Mouse (Mus musculus): ENCODE measurements at regions not wholly inside any gene's neighbourhood (a gene's known extent, or its start where the extent isn't known, plus 50 kb on each side); places are given as distances from the start of the nearest gene placed in this dataset.

- Histone ChIP-seq H3K4me3 (no peak overlapping the region), H3K27me3 (no peaks in the 10 kb centered on the region), H3K9me3 (no peaks in the 10 kb centered on the region), H3K36me3 (no peaks in the 10 kb centered on the region), H3K27ac (no peak overlapping the region), H3K4me2 (no peak overlapping the region), H3K9ac (no peak overlapping the region), H3K4me1 (no peaks in the 10 kb centered on the region)
- no peak for ATAC-seq (ENCODE audit: insufficient number of reproducible peaks, insufficient read depth, low FRiP score, low TSS enrichment, low read depth)
- 85% methylated on average over 8 of the region's 8 CpGs for WGBS
These were observed 553.6 kb upstream of the Tmpo start for GRCm38 (mm10) chr10:91734691-91735090.

GRCm38 (mm10) chr10:91732007-91732589 lies 551.0 kb upstream of the Tmpo start:
- Histone ChIP-seq H3K9me3 (no peaks in the 10 kb centered on the region), H3K4me3 (no peak overlapping the region), H3K36me3 (no peaks in the 10 kb centered on the region), H3K9ac (no peak overlapping the region), H3K27ac (no peak overlapping the region), H3K27me3 (no peaks in the 10 kb centered on the region), H3K4me2 (no peak overlapping the region), H3K4me1 (no peaks in the 10 kb centered on the region)
- no peak for ATAC-seq (ENCODE audit: insufficient number of reproducible peaks, insufficient read depth, low FRiP score, low TSS enrichment, low read depth)
- 72% methylated on average over 9 of the region's 9 CpGs for WGBS

- no peak for ATAC-seq (ENCODE audit: insufficient number of reproducible peaks, insufficient read depth, low FRiP score, low TSS enrichment, low read depth)
- Histone ChIP-seq H3K4me2 (no peak overlapping the region), H3K27me3 (no peaks in the 10 kb centered on the region), H3K36me3 (no peaks in the 10 kb centered on the region), H3K4me1 (no peaks in the 10 kb centered on the region), H3K9me3 (no peaks in the 10 kb centered on the region), H3K27ac (no peak overlapping the region), H3K4me3 (no peak overlapping the region), H3K9ac (no peak overlapping the region)
- WGBS: 80% methylated on average over 6 of the region's 6 CpGs
These were observed 548.9 kb upstream of the Tmpo start for GRCm38 (mm10) chr10:91730062-91730461.

- Histone ChIP-seq H3K4me2 (no peak overlapping the region), H3K9ac (no peak overlapping the region), H3K27me3 (no peaks in the 10 kb centered on the region), H3K27ac (no peak overlapping the region), H3K4me3 (no peak overlapping the region), H3K4me1 (no peaks in the 10 kb centered on the region), H3K36me3 (no peaks in the 10 kb centered on the region), H3K9me3 (no peaks in the 10 kb centered on the region)
- 91% methylated on average over 9 of the region's 9 CpGs for WGBS
- ATAC-seq (ENCODE audit: insufficient number of reproducible peaks, insufficient read depth, low FRiP score, low TSS enrichment, low read depth): no peak
These were observed 538.7 kb upstream of the Tmpo start for GRCm38 (mm10) chr10:91719561-91720371.

GRCm38 (mm10) chr10:91716604-91717003 lies 535.5 kb upstream of the Tmpo start:
- Histone ChIP-seq H3K4me3 (no peak overlapping the region), H3K9ac (no peak overlapping the region), H3K4me2 (no peak overlapping the region), H3K9me3 (no peaks in the 10 kb centered on the region), H3K36me3 (no peaks in the 10 kb centered on the region), H3K4me1 (no peaks in the 10 kb centered on the region), H3K27me3 (no peaks in the 10 kb centered on the region), H3K27ac (no peak overlapping the region)
- WGBS: 83% methylated on average over 7 of the region's 7 CpGs
- ATAC-seq (ENCODE audit: insufficient number of reproducible peaks, insufficient read depth, low FRiP score, low TSS enrichment, low read depth): no peak

GRCm38 (mm10) chr10:91714648-91715047 lies 533.5 kb upstream of the Tmpo start:
- ATAC-seq (ENCODE audit: insufficient number of reproducible peaks, insufficient read depth, low FRiP score, low TSS enrichment, low read depth): no peak
- Histone ChIP-seq H3K27me3 (no peaks in the 10 kb centered on the region), H3K4me1 (no peaks in the 10 kb centered on the region), H3K4me3 (no peak overlapping the region), H3K4me2 (no peak overlapping the region), H3K9ac (no peak overlapping the region), H3K36me3 (no peaks in the 10 kb centered on the region), H3K9me3 (no peaks in the 10 kb centered on the region), H3K27ac (no peak overlapping the region)
- WGBS: 80% methylated on average over 3 of the region's 3 CpGs

- Histone ChIP-seq H3K36me3 (no peaks in the 10 kb centered on the region), H3K4me1 (no peaks in the 10 kb centered on the region), H3K27me3 (no peaks in the 10 kb centered on the region), H3K4me3 (no peak overlapping the region), H3K4me2 (no peak overlapping the region), H3K9ac (no peak overlapping the region), H3K9me3 (no peaks in the 10 kb centered on the region), H3K27ac (no peak overlapping the region)
- no peak for ATAC-seq (ENCODE audit: insufficient number of reproducible peaks, insufficient read depth, low FRiP score, low TSS enrichment, low read depth)
- 25% methylated on average over 7 of the region's 7 CpGs for WGBS
These were observed 532.4 kb upstream of the Tmpo start for GRCm38 (mm10) chr10:91713529-91713928.

GRCm38 (mm10) chr10:91706816-91707215 lies 525.7 kb upstream of the Tmpo start:
- Histone ChIP-seq H3K4me1 (peaks cover 3% of the 10 kb centered on the region), H3K9ac (no peak overlapping the region), H3K4me2 (no peak overlapping the region), H3K27ac (no peak overlapping the region), H3K27me3 (no peaks in the 10 kb centered on the region), H3K9me3 (no peaks in the 10 kb centered on the region), H3K4me3 (no peak overlapping the region), H3K36me3 (no peaks in the 10 kb centered on the region)
- ATAC-seq (ENCODE audit: insufficient number of reproducible peaks, insufficient read depth, low FRiP score, low TSS enrichment, low read depth): no peak
- 37% methylated on average over 3 of the region's 3 CpGs for WGBS

- ATAC-seq (ENCODE audit: insufficient number of reproducible peaks, insufficient read depth, low FRiP score, low TSS enrichment, low read depth): no peak
- WGBS: 42% methylated on average over 3 of the region's 3 CpGs
- H3K27me3 ChIP-seq: no peaks in the 10 kb centered on the region
- H3K9me3 ChIP-seq: no peaks in the 10 kb centered on the region
- no peak overlapping the region for H3K4me3 ChIP-seq
- no peak overlapping the region for H3K4me2 ChIP-seq
- H3K27ac ChIP-seq: no peak overlapping the region
- no peaks in the 10 kb centered on the region for H3K36me3 ChIP-seq
- peaks cover 3% of the 10 kb centered on the region for H3K4me1 ChIP-seq
- H3K9ac ChIP-seq: no peak overlapping the region
These were observed 523.6 kb upstream of the Tmpo start for GRCm38 (mm10) chr10:91704751-91705150.

GRCm38 (mm10) chr10:91701822-91702221 lies 520.7 kb upstream of the Tmpo start:
- peaks cover 3% of the 10 kb centered on the region for H3K4me1 ChIP-seq
- H3K27me3 ChIP-seq: no peaks in the 10 kb centered on the region
- H3K9me3 ChIP-seq: no peaks in the 10 kb centered on the region
- H3K9ac ChIP-seq: no peak overlapping the region
- ATAC-seq (ENCODE audit: insufficient number of reproducible peaks, insufficient read depth, low FRiP score, low TSS enrichment, low read depth): no peak
- no peak overlapping the region for H3K27ac ChIP-seq
- no peak overlapping the region for H3K4me3 ChIP-seq
- WGBS: 83% methylated on average over 3 of the region's 3 CpGs
- H3K4me2 ChIP-seq: no peak overlapping the region
- no peaks in the 10 kb centered on the region for H3K36me3 ChIP-seq

GRCm38 (mm10) chr10:91686082-91686618 lies 505.0 kb upstream of the Tmpo start:
- WGBS: 54% methylated on average over 8 of the region's 8 CpGs
- no peaks in the 10 kb centered on the region for H3K36me3 ChIP-seq
- peaks cover 12% of the 10 kb centered on the region for H3K4me1 ChIP-seq
- H3K27me3 ChIP-seq: no peaks in the 10 kb centered on the region
- H3K4me3 ChIP-seq: no peak overlapping the region
- ATAC-seq (ENCODE audit: insufficient number of reproducible peaks, insufficient read depth, low FRiP score, low TSS enrichment, low read depth): no peak
- H3K9ac ChIP-seq: no peak overlapping the region
- no peak overlapping the region for H3K27ac ChIP-seq
- no peak overlapping the region for H3K4me2 ChIP-seq
- H3K9me3 ChIP-seq: no peaks in the 10 kb centered on the region

All from embryonic facial prominence, embryonic 13.5 days (tissue).